Mouse (Mus musculus): ENCODE data around the gene Agap1.

The Agap1 gene

GRCm38 (mm10) chr1:89454196-89455123 is at the start of gene Agap1:
TSS of gene Agap1 (plus strand) at chr1:89454806.
- in situ Hi-C loops (cut with MboI; ENCODE audit: low pct_unique_long_range_greater_than_20kb in 1 of 2, low sequenced_read_pairs in 2 of 2, unreplicated experiment in 1 of 2), result no loop called here

- in situ Hi-C loops (cut with MboI; ENCODE audit: low pct_unique_long_range_greater_than_20kb in 1 of 2, low sequenced_read_pairs in 2 of 2, unreplicated experiment in 1 of 2), result no loop called here
Measured at GRCm38 (mm10) chr1:89405991-89406390, 48.6 kb upstream of the Agap1 start.

- in situ Hi-C loops (cut with MboI; ENCODE audit: low pct_unique_long_range_greater_than_20kb in 1 of 2, low sequenced_read_pairs in 2 of 2, unreplicated experiment in 1 of 2), result no loop called here
Measured at GRCm38 (mm10) chr1:89407986-89408385, 46.6 kb upstream of the Agap1 start.

- in situ Hi-C loops (cut with MboI; ENCODE audit: low pct_unique_long_range_greater_than_20kb in 1 of 2, low sequenced_read_pairs in 2 of 2, unreplicated experiment in 1 of 2), result no loop called here
Measured at GRCm38 (mm10) chr1:89413122-89413521, 41.5 kb upstream of the Agap1 start.

- in situ Hi-C loops (cut with MboI; ENCODE audit: low pct_unique_long_range_greater_than_20kb in 1 of 2, low sequenced_read_pairs in 2 of 2, unreplicated experiment in 1 of 2), result no loop called here
Measured at GRCm38 (mm10) chr1:89414563-89414962, 40.0 kb upstream of the Agap1 start.

GRCm38 (mm10) chr1:89416929-89417328 is 37.7 kb upstream of the Agap1 start:
- in situ Hi-C loops (cut with MboI; ENCODE audit: low pct_unique_long_range_greater_than_20kb in 1 of 2, low sequenced_read_pairs in 2 of 2, unreplicated experiment in 1 of 2), result no loop called here

GRCm38 (mm10) chr1:89420642-89421041 is 34.0 kb upstream of the Agap1 start:
- in situ Hi-C loops (cut with MboI; ENCODE audit: low pct_unique_long_range_greater_than_20kb in 1 of 2, low sequenced_read_pairs in 2 of 2, unreplicated experiment in 1 of 2), result no loop called here

GRCm38 (mm10) chr1:89421401-89421800 is 33.2 kb upstream of the Agap1 start:
- in situ Hi-C loops (cut with MboI; ENCODE audit: low pct_unique_long_range_greater_than_20kb in 1 of 2, low sequenced_read_pairs in 2 of 2, unreplicated experiment in 1 of 2), result no loop called here

GRCm38 (mm10) chr1:89424563-89424962 is 30.0 kb upstream of the Agap1 start:
- in situ Hi-C loops (cut with MboI; ENCODE audit: low pct_unique_long_range_greater_than_20kb in 1 of 2, low sequenced_read_pairs in 2 of 2, unreplicated experiment in 1 of 2), result no loop called here

GRCm38 (mm10) chr1:89426137-89426536 is 28.5 kb upstream of the Agap1 start:
- in situ Hi-C loops (cut with MboI; ENCODE audit: low pct_unique_long_range_greater_than_20kb in 1 of 2, low sequenced_read_pairs in 2 of 2, unreplicated experiment in 1 of 2), result no loop called here

- in situ Hi-C loops (cut with MboI; ENCODE audit: low pct_unique_long_range_greater_than_20kb in 1 of 2, low sequenced_read_pairs in 2 of 2, unreplicated experiment in 1 of 2), result no loop called here
Measured at GRCm38 (mm10) chr1:89428671-89429070, 25.9 kb upstream of the Agap1 start.

GRCm38 (mm10) chr1:89429946-89430640 is 24.5 kb upstream of the Agap1 start:
- in situ Hi-C loops (cut with MboI; ENCODE audit: low pct_unique_long_range_greater_than_20kb in 1 of 2, low sequenced_read_pairs in 2 of 2, unreplicated experiment in 1 of 2), result no loop called here

- in situ Hi-C loops (cut with MboI; ENCODE audit: low pct_unique_long_range_greater_than_20kb in 1 of 2, low sequenced_read_pairs in 2 of 2, unreplicated experiment in 1 of 2), result no loop called here
Measured at GRCm38 (mm10) chr1:89439351-89439750, 15.3 kb upstream of the Agap1 start.

- in situ Hi-C loops (cut with MboI; ENCODE audit: low pct_unique_long_range_greater_than_20kb in 1 of 2, low sequenced_read_pairs in 2 of 2, unreplicated experiment in 1 of 2), result no loop called here
Measured at GRCm38 (mm10) chr1:89441236-89441897, 13.2 kb upstream of the Agap1 start.

GRCm38 (mm10) chr1:89443512-89443911 is 11.1 kb upstream of the Agap1 start:
- in situ Hi-C loops (cut with MboI; ENCODE audit: low pct_unique_long_range_greater_than_20kb in 1 of 2, low sequenced_read_pairs in 2 of 2, unreplicated experiment in 1 of 2), result no loop called here

- in situ Hi-C loops (cut with MboI; ENCODE audit: low pct_unique_long_range_greater_than_20kb in 1 of 2, low sequenced_read_pairs in 2 of 2, unreplicated experiment in 1 of 2), result no loop called here
Measured at GRCm38 (mm10) chr1:89444014-89444413, 10.6 kb upstream of the Agap1 start.

- in situ Hi-C loops (cut with MboI; ENCODE audit: low pct_unique_long_range_greater_than_20kb in 1 of 2, low sequenced_read_pairs in 2 of 2, unreplicated experiment in 1 of 2), result no loop called here
Measured at GRCm38 (mm10) chr1:89450139-89450538, 4.5 kb upstream of the Agap1 start.

- in situ Hi-C loops (cut with MboI; ENCODE audit: low pct_unique_long_range_greater_than_20kb in 1 of 2, low sequenced_read_pairs in 2 of 2, unreplicated experiment in 1 of 2), result no loop called here
Measured at GRCm38 (mm10) chr1:89452138-89452537, 2.5 kb upstream of the Agap1 start.

GRCm38 (mm10) chr1:89453666-89454065 is 940 bp upstream of the Agap1 start:
- in situ Hi-C loops (cut with MboI; ENCODE audit: low pct_unique_long_range_greater_than_20kb in 1 of 2, low sequenced_read_pairs in 2 of 2, unreplicated experiment in 1 of 2), result no loop called here

Data from mouse embryonic stem cell (cell line).